Mouse (Mus musculus) stomach, embryonic 16.5 days (tissue): ENCODE data around the gene Mast2. TPM values are rescaled to one million over a fixed set of nuclear protein-coding genes. Genes with fewer than 3 reads are reported as not detected.

Experiments used
- polyA plus RNA-seq: library from polyadenylated mRNA; unstranded; fragments of >200 nt; fragmentation: Nextera tagmentation; extraction: Ambion mirVana; gene quantifications from 2 replicates; pipeline ENCODE4 v1.2.1, GENCODE M21; 2015

Gene Mast2
- polyA plus RNA-seq, 1 experiment from 2014 or later = 9.5 TPM

Other genes with a start within 250 kb of the Mast2 start
- 12.3 and 12.6 TPM in 2 replicates for gene Pik3r3, start 242.6 kb downstream of the Mast2 start, polyA plus RNA-seq
- gene Ipp, start 43.4 kb upstream of the Mast2 start, polyA plus RNA-seq = 13.3 and 13.8 TPM in 2 replicates
- 23.6 and 24.8 TPM in 2 replicates for gene Tmem69, start 91.8 kb upstream of the Mast2 start, polyA plus RNA-seq
- 32.2 and 32.6 TPM in 2 replicates for gene Gpbp1l1, start 93.5 kb upstream of the Mast2 start, polyA plus RNA-seq
- 4.0 and 4.4 TPM in 2 replicates for gene Ccdc17, start 132.5 kb upstream of the Mast2 start, polyA plus RNA-seq
- gene Nasp, start 163.8 kb upstream of the Mast2 start, polyA plus RNA-seq = 82.4 and 88.5 TPM in 2 replicates
- 784 and 808 TPM in 2 replicates for gene Akr1a1, start 187.5 kb upstream of the Mast2 start, polyA plus RNA-seq
- 1,350 and 1,396 TPM in 2 replicates for gene Prdx1, start 221.4 kb upstream of the Mast2 start, polyA plus RNA-seq
- 19.4 and 21.1 TPM in 2 replicates for gene Mmachc, start 244.2 kb upstream of the Mast2 start, polyA plus RNA-seq
- 24.8 and 27.6 TPM in 2 replicates for gene Ccdc163, start 244.3 kb upstream of the Mast2 start, polyA plus RNA-seq